Comparison of ENCODE assay signal across 22 mouse cellular contexts in genomic region chr17:64774218-64774617, GRCm38 (mm10).
DNase-seq lines count a peak whose midpoint lies in the region; ATAC-seq and TF ChIP-seq lines count a peak whose summit lies in the region.
"Had no signal": no experiment of that assay in that cellular context is flagged by ENCODE, and none has a peak within 500 bp of the region (broad histone marks: within the 10 kb centered on the region; RNA-seq: fewer than 3 reads in every experiment).

No protein-coding gene starts in this region.

- TF ChIP-seq EP300 in lung, postnatal 0 days (IDR thresholded peaks at IDR 0.05), result peak; percentile 50

- 81% methylated on average over 5 of the region's 5 CpGs for WGBS in heart, embryonic 10.5 days
- WGBS in lung, postnatal 0 days, result 60% methylated on average over 5 of the region's 5 CpGs

- DNase-seq in heart, embryonic 10.5 days (ENCODE audit: low spot score), result peak; percentile 20
- no peak for DNase-seq in heart, adult 18-20 months
- peak; percentile 21 for DNase-seq in lung, postnatal 0 days (ENCODE audit: low spot score)
- DNase-seq in lung, postnatal 10 days, result no peak
- DNase-seq in lung, postnatal 36 days, result peak; percentile 52
- no peak for DNase-seq in natural killer cell, adult 2 months (ENCODE audit: low spot score in 2 of 2)
- DNase-seq: adrenal gland, adult 2 months; adrenal gland, postnatal 10 days; adrenal gland, postnatal 25 days; cerebellum, adult 11 months; cerebellum, adult 18-20 months; cerebellum, adult 8-10 months; cerebellum, adult 9-11 months; cerebellum, postnatal 14 days; cerebellum, postnatal 36 days; embryo, embryonic 11 days had no signal

- H3K9me3 ChIP-seq in heart, embryonic 10.5 days, result no peaks in the 10 kb centered on the region
- H3K9me3 ChIP-seq in lung, postnatal 0 days (ENCODE audit: low read length), result no peaks in the 10 kb centered on the region
- H3K9me3 ChIP-seq: embryonic facial prominence, embryonic 13.5 days; embryonic facial prominence, embryonic 15.5 days; forebrain, embryonic 10.5 days; forebrain, embryonic 12.5 days had no signal

- no peaks in the 10 kb centered on the region for H3K4me1 ChIP-seq in heart, embryonic 10.5 days
- H3K4me1 ChIP-seq in lung, postnatal 0 days (ENCODE audit: insufficient read depth, low read depth, low read length), result no peaks in the 10 kb centered on the region
- H3K4me1 ChIP-seq: embryonic facial prominence, embryonic 13.5 days; embryonic facial prominence, embryonic 15.5 days had no signal

- H3K27ac ChIP-seq in heart, embryonic 10.5 days, result no peak overlapping the region
- H3K27ac ChIP-seq in lung, postnatal 0 days (ENCODE audit: low read length), result no peak overlapping the region
- H3K27ac ChIP-seq: embryonic facial prominence, embryonic 13.5 days; embryonic facial prominence, embryonic 15.5 days; forebrain, embryonic 10.5 days; forebrain, embryonic 12.5 days had no signal

- H3K27me3 ChIP-seq in heart, embryonic 10.5 days (ENCODE audit: insufficient read depth, poor library complexity, severe bottlenecking), result no peaks in the 10 kb centered on the region
- H3K27me3 ChIP-seq in lung, postnatal 0 days (replicated peaks; ENCODE audit: insufficient read depth, low read length), result no peaks in the 10 kb centered on the region
- H3K27me3 ChIP-seq: embryonic facial prominence, embryonic 13.5 days; embryonic facial prominence, embryonic 15.5 days; forebrain, embryonic 12.5 days had no signal

- peak; percentile 44 for ATAC-seq in lung, postnatal 0 days
- ATAC-seq: forebrain, embryonic 14.5 days had no signal

- TF ChIP-seq CTCF in lung, postnatal 0 days (IDR thresholded peaks at IDR 0.05), result no peak

- no peak overlapping the region for H3K9ac ChIP-seq in lung, postnatal 0 days (replicated peaks; ENCODE audit: low read depth)
- H3K9ac ChIP-seq: embryonic facial prominence, embryonic 13.5 days; embryonic facial prominence, embryonic 15.5 days; forebrain, embryonic 12.5 days had no signal

- H3K4me2 ChIP-seq in lung, postnatal 0 days (replicated peaks; ENCODE audit: low read depth, low read length), result no peak overlapping the region
- H3K4me2 ChIP-seq: embryonic facial prominence, embryonic 13.5 days; embryonic facial prominence, embryonic 15.5 days; forebrain, embryonic 12.5 days had no signal

- H3K4me3 ChIP-seq in heart, embryonic 10.5 days, result no peak overlapping the region
- no peak overlapping the region for H3K4me3 ChIP-seq in lung, postnatal 0 days (ENCODE audit: low read depth, low read length)
- H3K4me3 ChIP-seq: embryonic facial prominence, embryonic 13.5 days; embryonic facial prominence, embryonic 15.5 days; erythroblast, embryonic 14.5 days; forebrain, embryonic 10.5 days; forebrain, embryonic 12.5 days had no signal

- no peaks in the 10 kb centered on the region for H3K36me3 ChIP-seq in heart, embryonic 10.5 days
- H3K36me3 ChIP-seq in lung, postnatal 0 days (ENCODE audit: insufficient read depth, low read length), result no peaks in the 10 kb centered on the region
- H3K36me3 ChIP-seq: embryonic facial prominence, embryonic 13.5 days; embryonic facial prominence, embryonic 15.5 days; forebrain, embryonic 10.5 days; forebrain, embryonic 12.5 days had no signal

Comparison
In these comparisons a context has a peak if more than half of its experiments do, and no peak if none do; other contexts are left out.
1. DNase-seq: peak in heart, embryonic 10.5 days (single experiment), lung, postnatal 0 days (single experiment) and lung, postnatal 36 days (single experiment); none in heart, adult 18-20 months (0 of 2), lung, postnatal 10 days (single experiment) and natural killer cell, adult 2 months (0 of 2).